Mouse (Mus musculus) heart, adult 9 months (tissue): ENCODE measurements around the gene Agmo.
A peak's percentile ranks its signal among the peaks of the same experiment; 100 is the strongest.

Experiments
- DNase-seq, 2 experiments: peaks; one replicate each; pipeline ENCODE4 v3.0.0; 2022; ENCODE audit warnings: low spot score in 2 of 2

The Agmo gene

DNA sequence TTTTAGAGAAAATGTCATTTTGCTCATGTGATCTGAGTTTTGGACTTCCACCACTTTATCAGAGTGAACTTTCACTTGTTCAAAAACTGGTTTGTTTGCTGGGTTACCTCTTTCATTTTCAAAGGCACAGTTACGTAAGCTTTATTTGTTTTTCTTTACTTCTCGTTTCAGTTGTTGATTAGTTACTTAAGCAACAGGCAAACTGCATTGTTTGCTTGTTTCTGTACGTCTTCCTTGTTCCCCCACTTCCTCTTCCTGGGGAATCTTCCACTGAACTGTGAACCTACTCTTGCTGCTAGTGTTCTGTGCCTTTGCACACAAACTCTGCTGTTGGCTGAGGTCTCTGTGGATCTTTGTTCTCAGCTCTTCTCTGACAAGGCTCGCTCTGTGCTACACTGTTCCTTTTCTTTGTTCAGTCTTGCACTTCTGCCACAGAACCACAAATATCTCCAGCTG is at the start of gene Agmo:
Gene Agmo (plus strand): TSS at position 76 of the 456 bp plus-strand sequence.
- DNase-seq: peak; percentile 50 to 65

DNA sequence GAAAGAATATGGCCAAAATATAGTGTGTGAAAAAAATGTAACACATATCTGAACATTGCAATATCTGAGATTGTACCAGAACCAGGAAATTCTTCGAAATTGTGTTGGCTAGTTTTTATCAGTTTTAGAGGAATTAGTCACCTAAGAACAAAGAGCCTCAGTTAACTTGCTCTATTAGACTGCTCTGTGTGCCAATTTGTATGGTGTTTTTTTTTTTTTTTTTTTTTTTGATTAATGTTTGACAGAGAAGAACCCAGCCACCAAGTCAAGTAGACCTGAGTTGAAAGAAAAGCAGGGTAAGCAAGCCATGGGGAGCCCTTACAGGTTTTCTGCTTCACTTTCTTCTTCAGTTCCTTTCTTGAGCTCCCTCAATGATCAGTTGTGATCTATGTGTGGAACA is 10.3 kb upstream of the Agmo start:
- DNase-seq: no peak

DNA sequence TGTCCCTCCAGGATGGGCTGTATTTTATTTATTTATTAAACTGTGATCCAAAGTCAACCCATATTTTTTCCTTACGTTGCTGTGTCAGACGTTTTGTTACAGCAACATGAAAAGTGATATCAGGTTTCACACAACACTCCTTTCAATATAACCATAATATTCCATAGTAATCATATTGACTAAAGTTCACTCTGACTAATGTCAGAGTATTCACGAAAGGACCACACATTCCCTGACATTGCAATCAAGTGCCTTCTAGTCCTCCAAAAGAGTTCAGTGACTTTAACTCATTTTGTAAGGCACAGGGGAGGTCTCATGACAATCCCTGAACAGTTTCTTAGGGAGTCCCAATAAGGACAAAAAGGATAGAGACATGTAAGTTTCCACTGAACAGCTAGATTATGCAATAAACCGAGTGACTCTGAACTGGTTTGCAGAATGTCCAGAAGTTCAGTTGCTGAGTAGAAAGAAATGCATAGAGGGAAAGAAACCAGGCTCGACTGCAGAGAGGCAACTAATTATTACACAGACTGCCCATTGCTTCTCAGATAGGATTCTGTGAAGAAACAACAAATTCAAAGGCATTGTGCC is 371 bp upstream of the Agmo start:
- DNase-seq: peak; percentile 16 to 19

DNA sequence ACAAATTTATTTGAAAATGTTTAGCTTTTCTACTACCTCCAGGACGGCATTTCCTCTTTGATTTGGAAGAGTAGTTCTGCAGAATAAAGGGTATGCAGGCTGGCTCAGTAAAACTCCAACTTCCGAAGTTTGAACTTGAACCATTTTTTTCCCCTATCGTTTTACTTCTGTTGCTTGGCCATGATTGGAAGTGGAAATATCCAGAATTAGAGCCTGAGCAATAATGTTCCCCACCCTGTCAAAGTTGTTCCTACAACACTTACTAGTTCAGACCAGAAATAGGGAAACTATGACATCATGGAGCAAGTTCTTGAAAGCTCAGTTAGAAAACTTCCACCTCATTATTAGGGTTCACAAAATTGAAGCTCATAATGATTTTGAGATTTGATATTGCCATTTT is 1.0 kb downstream of the Agmo start:
- DNase-seq: peak; percentile 8 to 33

DNA sequence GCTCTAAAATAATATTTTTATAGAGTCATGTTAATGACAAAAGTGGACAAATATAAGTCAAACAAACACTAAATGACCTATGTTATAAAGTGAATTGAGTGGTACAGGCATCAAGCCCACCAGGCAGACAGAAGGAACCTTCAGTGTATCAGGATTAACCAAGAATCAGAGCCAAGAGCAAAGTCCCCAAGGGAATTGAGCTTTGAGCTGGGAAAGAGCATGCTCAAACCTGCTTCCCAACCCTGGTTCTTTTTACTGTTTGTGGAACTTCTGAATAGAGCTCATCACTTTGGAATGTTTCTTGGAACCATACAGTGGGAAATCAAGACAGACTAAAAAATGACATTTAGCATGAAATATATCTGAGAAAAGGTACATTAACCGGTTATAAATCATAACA is 3.4 kb downstream of the Agmo start:
- DNase-seq: peak; percentile 21 to 46

DNA sequence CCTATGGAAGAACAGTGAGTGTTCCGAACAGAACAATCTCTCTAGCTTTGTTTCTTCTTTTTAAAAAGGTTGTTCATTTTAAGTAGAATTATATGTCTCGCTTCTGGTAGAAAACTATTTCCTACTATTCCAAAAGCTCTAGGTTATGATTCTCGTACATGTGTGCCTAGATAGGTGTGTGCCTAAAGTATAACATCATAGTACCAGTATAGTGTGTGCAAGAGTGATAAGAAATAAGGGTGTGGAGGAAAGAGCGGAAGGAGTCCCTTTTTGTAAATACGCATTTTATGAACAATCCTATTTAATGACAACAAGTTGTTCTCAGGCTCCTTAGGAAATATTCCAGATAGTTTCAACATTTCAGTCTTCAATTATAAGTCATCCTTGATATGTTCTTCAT is 10.2 kb downstream of the Agmo start:
- no peak for DNase-seq

DNA sequence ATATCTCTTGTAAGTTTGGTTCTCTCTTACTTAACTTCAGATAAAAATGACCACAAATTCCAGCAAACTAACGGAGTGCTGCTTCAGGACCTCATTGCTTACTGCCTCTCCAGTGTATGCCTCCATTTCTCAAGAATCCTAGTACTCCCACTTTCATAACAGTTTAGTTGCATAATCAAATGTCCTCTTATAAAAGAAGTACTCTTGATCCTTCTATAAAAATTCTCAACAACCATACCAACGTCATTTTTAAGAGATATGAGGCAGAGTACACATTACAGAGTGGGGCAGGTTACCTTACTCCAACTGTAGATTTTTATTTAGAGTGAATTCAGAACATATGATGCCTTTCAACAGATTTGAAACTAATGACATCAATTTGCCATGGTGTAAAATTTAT is 15.7 kb downstream of the Agmo start:
- DNase-seq: no peak

DNA sequence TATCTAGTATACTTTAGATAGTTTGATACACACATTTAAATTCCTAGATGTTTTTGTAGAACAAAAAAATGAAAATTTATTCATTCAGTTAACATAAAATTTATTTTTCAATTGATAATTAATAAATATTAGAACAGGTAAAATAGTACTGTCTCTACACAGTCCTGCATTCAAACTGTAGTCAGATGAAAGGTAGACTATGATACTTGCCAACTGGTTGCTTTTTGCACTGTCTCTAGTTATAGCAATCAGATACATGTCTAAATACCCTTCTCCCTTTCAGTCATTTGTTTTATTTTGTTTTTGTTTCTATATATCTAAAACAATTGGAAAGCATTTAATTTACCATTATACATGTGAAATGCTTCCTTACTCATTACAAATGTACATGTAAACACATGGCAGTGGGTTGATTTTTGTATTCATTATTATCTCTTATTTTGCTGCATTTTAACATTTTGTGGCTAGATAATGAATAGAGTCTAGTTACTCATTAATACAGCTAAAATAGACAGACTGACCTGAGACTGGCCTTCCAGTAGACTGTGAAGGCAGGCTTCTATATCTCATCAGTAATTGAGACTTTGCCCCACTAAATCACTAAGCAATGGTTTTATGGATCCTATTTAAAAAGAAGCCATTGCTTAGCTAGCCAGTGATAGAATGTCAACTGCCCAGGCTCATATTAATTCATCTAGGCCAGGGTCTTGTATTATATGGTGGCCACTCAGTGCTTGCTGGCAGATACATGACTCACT is 18.5 kb downstream of the Agmo start:
- DNase-seq: no peak

DNA sequence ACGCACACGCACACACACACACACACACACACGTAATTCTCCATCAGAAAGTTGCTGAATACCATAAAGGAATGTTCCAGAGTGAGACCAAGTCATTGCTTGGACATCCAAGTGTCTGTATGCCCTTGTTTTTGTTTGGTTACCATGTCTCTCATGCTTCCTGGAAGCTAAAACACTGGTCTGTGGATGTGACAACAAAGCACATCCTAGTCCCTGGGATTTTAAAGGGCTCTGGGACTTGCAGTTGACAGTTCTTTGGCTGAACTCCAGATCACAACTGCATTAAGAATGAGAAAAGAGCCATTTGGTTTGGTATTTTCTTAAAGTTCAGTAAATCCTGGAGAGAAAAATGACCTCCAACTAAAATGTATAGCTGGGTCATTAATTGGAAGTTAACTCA is 22.2 kb downstream of the Agmo start:
- DNase-seq: no peak

DNA sequence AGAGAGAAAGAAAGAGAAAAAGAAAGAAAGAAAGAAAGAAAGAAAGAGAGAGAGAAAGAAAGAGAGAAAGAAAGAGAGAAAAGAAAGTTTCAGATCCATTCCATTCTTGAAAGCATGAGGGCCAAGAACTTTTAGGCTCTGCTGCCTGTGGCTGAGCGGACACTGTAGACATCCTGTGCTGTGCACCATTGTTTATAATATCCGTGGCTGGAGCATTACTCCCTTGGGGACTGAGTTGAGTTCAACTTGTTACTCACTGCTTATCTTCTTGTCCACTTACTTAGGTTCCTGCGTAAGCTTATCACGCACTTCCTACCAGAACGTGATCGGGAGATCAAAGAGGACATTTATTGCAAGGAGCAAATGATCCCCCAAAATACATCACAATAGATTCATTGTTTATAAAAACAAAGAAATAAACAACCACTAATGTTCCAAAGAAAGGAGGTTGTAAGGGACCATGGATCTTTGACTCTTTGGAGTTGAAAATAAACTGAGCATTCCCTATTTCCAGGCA is 27.3 kb downstream of the Agmo start:
- DNase-seq: peak; percentile 62 to 78

DNA sequence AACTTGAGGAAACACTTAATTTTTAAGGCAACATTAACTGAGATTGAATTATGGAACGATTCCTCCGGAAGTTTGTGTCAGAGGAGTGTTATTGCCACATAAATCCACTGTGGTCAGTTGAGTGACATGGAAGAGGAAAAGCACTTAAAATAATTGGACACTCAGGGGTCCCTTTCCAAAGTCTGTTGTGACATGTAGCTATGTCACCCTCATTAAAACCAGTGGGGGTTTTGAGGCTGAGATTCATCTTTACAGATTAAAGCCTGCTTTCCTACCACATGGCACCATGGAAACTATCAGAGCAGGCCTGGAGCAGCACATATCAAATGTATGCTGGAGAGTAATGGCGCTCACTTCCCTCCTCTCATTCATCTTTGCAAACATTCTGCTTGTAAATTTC is 31.2 kb downstream of the Agmo start:
- no peak for DNase-seq

DNA sequence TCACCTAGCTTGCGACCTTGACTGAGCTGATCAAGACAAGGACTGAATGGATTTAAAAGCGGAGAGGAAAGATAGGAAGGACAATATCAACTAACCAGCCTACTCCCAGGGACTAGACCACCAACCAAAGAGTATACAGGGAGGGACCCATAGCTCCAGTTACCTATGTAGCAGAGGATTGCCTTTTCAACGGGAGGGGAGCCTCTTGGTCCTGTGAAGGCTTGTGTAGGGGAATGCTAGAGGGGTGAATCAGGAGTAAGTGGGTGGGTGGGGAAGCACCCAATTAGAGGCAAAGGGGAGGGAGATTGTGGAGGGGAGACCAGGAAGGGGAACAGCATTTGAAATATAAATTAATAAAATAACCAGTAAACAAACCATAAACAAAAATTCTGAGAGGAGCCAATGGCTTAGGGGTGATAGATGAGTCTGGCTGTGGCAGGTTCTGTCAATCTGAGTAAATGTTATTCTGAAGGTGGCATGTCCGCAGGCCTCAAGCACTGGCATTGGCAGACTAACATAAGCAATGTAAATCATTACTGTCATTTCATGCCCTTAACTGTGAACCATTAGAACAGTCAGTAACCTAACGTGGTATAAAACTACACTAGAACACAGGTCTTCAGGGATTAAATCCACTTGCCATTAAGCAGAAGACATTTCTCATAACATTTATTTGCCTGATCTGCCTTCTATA is 32.7 kb downstream of the Agmo start:
- no peak for DNase-seq

DNA sequence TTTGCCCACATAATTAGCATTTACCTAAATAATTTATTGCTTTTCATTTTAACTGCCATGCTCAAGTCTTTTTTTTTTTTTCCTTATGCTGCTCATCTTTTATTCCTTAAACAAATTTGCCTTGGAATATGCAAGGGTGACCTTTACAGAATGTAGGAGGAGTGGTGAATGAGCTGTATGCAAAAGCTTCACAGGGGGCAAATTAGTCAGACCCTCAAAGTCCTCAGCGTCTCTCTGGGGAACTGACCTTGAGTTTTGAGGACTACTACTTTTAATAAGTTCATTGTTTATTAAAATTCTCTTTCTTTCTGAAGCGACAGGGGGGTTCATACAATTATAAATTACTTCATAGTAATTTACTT is 33.2 kb downstream of the Agmo start:
- no peak for DNase-seq

DNA sequence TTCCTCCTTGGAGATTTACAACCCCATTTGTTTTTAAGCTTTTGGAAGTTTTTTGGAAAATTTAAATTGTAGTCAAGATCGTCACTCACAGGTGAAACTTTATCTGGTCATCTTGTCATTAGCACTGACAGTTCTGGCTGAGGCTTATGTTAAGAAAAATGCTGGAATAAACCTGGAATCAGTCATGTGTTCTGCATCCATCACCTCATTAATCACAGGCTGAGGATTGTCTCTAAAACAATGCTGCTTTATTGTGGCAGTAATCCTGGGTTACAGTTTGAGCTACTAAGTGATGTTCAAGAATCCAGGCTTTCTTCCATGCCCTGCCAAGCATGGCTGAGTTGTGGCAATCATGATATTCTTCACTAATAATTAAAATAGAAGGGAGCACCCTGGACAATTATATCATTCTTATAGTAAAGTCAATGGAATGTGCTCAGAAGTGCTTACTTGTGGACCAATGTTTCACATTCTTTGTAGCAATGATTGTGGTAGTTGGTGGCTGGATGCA is 65.6 kb downstream of the Agmo start:
- no peak for DNase-seq

DNA sequence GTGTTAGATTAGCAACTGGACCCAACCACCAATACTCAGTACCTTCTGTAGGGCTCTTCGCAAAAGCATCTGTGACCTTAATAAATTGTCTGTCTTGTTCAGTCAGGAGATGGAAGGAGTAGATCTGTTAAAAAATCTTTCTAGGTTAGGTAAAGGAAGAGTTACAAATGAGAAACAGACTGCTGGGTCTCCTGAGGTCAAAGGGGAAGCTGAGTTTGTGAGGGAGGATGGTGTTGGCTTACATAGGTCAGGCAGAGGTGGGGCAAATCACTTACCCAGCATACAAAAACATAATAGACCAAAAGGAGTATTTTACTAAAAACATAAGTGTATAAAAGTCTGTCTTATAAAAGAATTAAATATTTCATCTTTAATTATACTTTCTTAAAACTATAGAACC is 69.3 kb downstream of the Agmo start:
- DNase-seq: no peak

DNA sequence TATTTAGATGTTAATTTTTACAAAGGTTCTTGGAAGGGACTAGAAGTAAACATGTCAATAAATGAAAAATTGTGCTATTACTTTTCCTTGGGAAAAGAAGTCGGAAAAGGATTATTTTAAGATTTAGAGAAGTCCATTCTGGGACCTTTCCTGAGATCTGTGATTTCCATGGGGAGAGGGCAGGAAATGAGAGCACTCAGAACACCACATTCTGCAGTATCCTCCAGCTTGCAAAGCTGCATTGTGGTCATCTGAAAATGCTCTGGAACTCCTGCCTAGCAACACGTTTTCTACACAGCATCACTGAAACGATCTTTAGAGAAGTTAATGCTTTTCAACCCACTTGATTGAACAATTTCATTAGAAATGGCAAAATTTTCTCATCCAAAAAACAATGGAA is 81.4 kb downstream of the Agmo start:
- peak; percentile 6 to 25 for DNase-seq

DNA sequence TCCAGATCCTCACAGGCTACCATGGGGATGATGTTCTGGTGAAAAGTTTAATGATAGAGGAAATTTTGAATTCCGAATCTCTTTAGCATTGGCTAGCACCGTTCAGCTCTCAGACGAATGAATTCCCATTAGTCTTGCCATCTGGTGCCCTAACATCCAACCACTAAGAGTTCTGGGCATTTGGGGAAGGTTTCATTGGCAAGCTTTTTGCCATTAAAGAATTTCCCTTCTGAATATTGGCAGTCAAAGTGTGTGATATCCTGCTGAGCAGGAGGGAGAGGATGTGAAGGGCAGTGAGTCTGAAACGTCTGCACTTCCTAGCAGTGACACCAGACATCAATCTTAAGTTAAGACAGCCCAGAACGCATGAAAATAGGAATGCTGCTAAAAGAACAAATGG is 93.5 kb downstream of the Agmo start:
- no peak for DNase-seq

DNA sequence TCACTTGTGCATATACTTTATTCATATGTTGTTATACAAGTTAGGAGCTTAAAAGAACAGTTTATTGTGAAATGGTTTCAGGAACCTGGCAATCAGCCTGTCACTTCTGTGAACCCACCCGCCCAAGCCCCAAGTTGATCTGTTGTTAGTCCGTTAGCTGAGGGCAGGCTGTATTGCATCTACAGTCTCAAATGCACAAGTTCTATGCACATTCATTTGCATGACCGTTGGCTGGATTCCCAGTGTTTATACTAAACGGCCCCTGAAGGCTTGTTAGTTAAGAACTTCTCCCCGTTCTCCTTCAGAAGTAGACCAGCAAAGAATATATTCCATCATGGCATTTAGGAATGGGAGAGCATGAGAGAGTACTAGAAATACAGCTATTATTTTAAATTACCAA is 102.8 kb downstream of the Agmo start:
- DNase-seq: no peak

DNA sequence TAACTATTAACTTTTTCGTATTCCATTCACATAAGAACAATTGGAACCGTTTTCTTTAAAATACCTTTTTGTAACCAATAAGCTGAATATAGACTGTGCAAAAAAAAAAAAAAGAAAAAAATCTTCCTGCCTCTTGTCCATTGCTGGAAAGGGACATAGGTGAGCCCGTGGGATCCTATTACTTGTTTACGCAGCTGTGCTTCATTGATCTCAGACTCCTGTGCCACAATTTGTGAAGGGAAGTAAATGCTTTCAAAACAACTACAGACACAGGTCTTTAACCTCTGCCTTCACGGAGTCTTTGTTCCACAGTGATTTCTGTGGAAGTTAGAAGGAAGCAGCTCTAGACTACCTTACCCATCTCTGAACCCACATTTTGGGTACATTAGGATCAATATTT is 104.3 kb downstream of the Agmo start:
- no peak for DNase-seq

DNA sequence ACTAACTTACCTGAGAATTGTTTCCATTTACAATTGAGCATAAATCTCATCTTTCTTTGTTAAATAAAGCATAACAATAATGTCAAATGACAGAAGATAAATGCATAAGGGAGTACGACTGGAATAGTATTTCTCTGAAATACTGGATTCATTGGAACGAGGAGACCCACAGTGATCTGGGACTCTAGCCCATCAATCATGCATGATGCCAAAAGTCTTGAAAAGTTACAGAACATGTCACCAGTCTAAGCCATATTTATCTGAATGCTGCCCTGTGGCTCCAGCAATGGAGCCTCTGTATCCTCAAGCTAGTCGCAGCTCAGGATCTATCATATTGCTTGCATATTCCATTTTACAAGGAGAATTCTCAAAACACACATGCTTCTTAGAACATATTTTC is 150.9 kb downstream of the Agmo start:
- no peak for DNase-seq

DNA sequence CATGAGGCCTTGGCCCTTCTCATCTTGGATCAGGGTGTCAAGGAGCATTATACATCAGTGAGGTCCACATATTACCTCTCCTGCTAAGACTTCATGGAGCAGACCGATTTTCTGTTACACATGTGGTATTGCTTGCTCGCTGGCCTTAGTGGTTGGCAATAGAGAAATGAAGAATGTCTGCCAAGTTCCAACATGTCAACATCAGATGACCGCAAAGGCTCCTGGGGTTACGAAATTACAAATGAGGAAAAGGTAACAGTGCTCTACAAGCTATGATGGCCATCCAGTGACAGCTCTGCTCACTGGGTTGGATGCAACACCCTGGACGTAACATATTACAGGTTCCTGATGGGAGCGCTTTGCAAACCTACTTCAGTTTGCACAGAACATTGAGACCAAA is 161.1 kb downstream of the Agmo start:
- no peak for DNase-seq

DNA sequence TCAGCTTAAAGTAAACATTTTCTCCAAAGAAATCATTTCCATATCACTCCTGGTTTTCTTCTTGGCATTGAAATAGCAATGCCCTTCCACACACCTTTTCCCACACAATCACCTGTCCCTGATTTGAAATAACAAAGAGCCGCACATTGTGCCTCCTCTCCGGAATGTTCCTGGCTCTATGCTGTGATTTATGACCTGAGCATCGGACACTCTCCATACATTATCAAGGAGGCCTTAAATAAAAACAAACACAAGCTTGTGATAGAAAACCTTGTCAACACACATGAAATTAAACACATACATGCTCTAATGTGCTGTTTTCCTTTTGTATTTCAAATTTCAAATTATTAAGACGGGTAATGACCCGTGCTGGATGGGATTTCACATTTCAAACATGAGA is 184.9 kb downstream of the Agmo start:
- no peak for DNase-seq

DNA sequence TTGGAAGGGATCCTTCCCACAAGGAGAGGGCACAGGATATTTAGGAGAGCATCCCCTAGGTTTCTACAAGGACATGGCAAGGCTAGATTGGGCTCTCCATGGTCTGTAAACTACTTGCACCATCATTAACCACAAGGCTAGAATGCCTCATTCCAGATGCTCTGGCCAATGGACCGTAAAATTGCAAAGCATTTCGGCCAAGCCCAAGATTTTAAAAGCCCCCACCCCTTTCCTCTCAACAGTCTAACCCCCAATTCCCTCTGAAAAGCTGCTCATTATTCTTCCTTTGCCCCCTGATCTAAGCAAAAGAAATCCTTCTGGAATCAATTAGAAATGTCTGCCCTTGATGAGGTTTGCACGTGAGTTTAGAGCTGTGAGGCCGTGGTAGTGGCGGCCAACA is 185.3 kb downstream of the Agmo start:
- no peak for DNase-seq
